Mouse (Mus musculus): ENCODE results near the gene Gja5. TPM values are rescaled to one million over a fixed set of nuclear protein-coding genes. Genes with fewer than 3 reads are reported as not detected.

The Gja5 gene
- polyA plus RNA-seq, 1 experiment from 2014 or later = 2.0 TPM

DNA sequence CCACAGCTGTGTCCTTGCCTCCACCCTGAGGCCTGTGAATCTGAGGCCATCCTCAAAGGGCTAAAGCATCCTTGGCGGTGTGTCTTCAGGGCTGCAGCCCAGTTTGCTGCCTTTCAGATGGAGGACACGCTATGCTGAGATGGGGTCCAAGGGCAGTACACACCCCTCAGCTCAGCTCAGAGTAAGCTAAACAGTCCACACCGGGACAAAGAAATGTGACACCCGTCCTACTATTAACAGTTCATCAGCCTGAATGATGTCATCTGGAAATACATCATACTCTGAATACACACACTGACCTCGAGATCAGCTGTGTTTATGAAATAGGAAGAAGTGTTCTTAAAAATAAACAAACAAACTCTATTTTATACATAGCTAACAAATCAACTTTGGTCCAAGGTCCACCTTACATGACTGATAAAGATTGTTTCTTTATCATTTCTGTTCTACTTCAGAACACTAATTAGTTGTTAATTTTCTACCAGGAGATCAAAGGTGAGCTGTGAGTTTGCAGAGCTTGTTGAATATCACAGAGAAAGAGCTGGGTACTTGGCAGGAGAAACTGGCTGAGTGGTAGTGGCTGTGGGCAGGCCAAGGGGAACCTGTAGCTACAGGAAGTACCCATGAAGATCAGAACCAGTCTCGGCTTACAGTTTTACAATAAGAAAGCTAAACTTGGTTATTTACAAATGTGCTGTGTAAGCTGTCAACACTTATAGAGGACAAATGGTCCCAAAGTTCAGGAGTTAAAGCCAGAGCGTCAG, 29.5 kb upstream of the Gja5 start:
- Histone ChIP-seq H3K4me1 (ENCODE audit: control insufficient read depth, insufficient read depth, low read length) (no peaks in the 10 kb centered on the region), H3K27me3 (ENCODE audit: control insufficient read depth, insufficient read depth, low read depth, low read length) (no peaks in the 10 kb centered on the region), H3K36me3 (ENCODE audit: control insufficient read depth, insufficient read depth, low read length) (peaks cover 45% of the 10 kb centered on the region), H3K4me3 (ENCODE audit: low read depth, low read length) (no peak overlapping the region), H3K9me3 (replicated peaks; ENCODE audit: control insufficient read depth, low read length, poor library complexity, severe bottlenecking) (no peaks in the 10 kb centered on the region), H3K4me2 (ENCODE audit: low read length) (no peak overlapping the region), H3K9ac (ENCODE audit: low read depth, low read length) (no peak overlapping the region), H3K27ac (ENCODE audit: low read length) (no peak overlapping the region)
- no peak for ATAC-seq
- 94% methylated on average over 7 of the region's 7 CpGs for WGBS

DNA sequence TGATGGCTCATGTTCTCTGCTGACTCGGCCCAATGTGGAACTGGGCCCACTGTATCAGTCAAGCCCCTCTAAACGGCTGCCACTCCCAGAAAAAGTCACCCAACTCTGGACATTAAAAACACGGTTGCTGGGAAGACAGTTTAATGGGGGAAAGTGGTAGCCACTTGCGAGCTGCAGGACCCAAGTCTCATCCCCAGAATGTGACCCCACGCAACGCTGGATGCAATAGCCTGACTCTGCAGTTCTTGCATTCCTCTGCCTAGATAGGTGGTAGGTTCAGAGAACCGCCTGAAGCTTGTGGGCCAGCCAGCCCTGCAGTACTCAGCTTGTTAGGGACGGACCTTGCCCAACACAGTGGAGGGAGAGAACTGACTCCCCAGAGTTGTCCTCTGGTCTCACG, 25.0 kb upstream of the Gja5 start:
- Histone ChIP-seq H3K4me1 (ENCODE audit: control insufficient read depth, insufficient read depth, low read length) (no peaks in the 10 kb centered on the region), H3K9ac (ENCODE audit: low read depth, low read length) (no peak overlapping the region), H3K27me3 (ENCODE audit: control insufficient read depth, insufficient read depth, low read depth, low read length) (no peaks in the 10 kb centered on the region), H3K9me3 (replicated peaks; ENCODE audit: control insufficient read depth, low read length, poor library complexity, severe bottlenecking) (no peaks in the 10 kb centered on the region), H3K4me2 (ENCODE audit: low read length) (no peak overlapping the region), H3K27ac (ENCODE audit: low read length) (no peak overlapping the region), H3K36me3 (ENCODE audit: control insufficient read depth, insufficient read depth, low read length) (peaks cover 35% of the 10 kb centered on the region), H3K4me3 (ENCODE audit: low read depth, low read length) (no peak overlapping the region)
- no peak for ATAC-seq
- 95% methylated on average over 9 of the region's 9 CpGs for WGBS

DNA sequence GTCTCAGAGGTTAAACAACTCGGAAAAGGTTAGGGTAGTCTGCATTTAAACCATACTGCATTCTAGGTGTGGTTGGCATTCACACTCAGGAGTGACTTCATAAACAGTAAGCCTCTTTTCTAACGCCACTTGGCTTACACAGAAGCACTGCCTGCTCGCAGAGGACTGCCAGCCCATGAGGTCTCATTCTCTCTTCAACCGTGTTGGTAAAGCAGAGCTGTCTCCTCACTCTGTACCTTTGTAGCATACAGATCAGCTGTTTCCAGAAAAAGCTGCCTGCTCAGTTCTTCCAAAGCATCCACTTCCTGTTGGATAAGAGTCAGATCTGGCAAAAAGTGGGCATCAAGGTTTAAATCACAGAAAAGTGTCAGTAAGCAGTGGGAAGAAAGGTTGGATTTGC, 24.1 kb upstream of the Gja5 start:
- H3K9me3 ChIP-seq (replicated peaks; ENCODE audit: control insufficient read depth, low read length, poor library complexity, severe bottlenecking) = no peaks in the 10 kb centered on the region
- no peaks in the 10 kb centered on the region for H3K27me3 ChIP-seq (ENCODE audit: control insufficient read depth, insufficient read depth, low read depth, low read length)
- no peaks in the 10 kb centered on the region for H3K4me1 ChIP-seq (ENCODE audit: control insufficient read depth, insufficient read depth, low read length)
- no peak overlapping the region for H3K4me3 ChIP-seq (ENCODE audit: low read depth, low read length)
- no peak overlapping the region for H3K9ac ChIP-seq (ENCODE audit: low read depth, low read length)
- 87% methylated on average over 4 of the region's 4 CpGs for WGBS
- H3K4me2 ChIP-seq (ENCODE audit: low read length) = no peak overlapping the region
- no peak overlapping the region for H3K27ac ChIP-seq (ENCODE audit: low read length)
- peaks cover 29% of the 10 kb centered on the region for H3K36me3 ChIP-seq (ENCODE audit: control insufficient read depth, insufficient read depth, low read length)
- ATAC-seq = no peak

DNA sequence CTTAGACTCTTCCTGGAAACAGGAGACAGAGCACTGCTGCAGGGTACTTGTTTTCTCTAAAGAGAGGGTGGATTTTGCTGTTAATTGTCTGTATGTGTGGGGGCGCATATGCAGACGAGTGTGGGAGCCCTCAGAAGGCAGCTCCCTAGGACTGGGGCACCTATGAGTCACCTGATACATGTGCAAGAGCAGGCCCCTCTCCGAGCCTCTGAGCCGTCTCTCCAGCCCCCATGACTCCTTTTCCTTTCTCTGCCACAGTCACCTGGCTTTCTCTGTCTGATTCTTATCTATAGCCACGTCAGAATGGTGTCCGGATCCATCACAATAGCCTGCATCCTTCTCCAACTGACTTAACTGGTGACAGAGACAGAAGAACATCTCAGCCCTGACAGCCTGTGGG, 22.9 kb upstream of the Gja5 start:
- H3K36me3 ChIP-seq (ENCODE audit: control insufficient read depth, insufficient read depth, low read length) = peaks cover 26% of the 10 kb centered on the region
- no peak overlapping the region for H3K4me2 ChIP-seq (ENCODE audit: low read length)
- no peak overlapping the region for H3K27ac ChIP-seq (ENCODE audit: low read length)
- H3K9ac ChIP-seq (ENCODE audit: low read depth, low read length) = no peak overlapping the region
- no peaks in the 10 kb centered on the region for H3K9me3 ChIP-seq (replicated peaks; ENCODE audit: control insufficient read depth, low read length, poor library complexity, severe bottlenecking)
- no peaks in the 10 kb centered on the region for H3K4me1 ChIP-seq (ENCODE audit: control insufficient read depth, insufficient read depth, low read length)
- WGBS = 84% methylated on average over 6 of the region's 6 CpGs
- H3K27me3 ChIP-seq (ENCODE audit: control insufficient read depth, insufficient read depth, low read depth, low read length) = no peaks in the 10 kb centered on the region
- ATAC-seq = no peak
- H3K4me3 ChIP-seq (ENCODE audit: low read depth, low read length) = no peak overlapping the region

DNA sequence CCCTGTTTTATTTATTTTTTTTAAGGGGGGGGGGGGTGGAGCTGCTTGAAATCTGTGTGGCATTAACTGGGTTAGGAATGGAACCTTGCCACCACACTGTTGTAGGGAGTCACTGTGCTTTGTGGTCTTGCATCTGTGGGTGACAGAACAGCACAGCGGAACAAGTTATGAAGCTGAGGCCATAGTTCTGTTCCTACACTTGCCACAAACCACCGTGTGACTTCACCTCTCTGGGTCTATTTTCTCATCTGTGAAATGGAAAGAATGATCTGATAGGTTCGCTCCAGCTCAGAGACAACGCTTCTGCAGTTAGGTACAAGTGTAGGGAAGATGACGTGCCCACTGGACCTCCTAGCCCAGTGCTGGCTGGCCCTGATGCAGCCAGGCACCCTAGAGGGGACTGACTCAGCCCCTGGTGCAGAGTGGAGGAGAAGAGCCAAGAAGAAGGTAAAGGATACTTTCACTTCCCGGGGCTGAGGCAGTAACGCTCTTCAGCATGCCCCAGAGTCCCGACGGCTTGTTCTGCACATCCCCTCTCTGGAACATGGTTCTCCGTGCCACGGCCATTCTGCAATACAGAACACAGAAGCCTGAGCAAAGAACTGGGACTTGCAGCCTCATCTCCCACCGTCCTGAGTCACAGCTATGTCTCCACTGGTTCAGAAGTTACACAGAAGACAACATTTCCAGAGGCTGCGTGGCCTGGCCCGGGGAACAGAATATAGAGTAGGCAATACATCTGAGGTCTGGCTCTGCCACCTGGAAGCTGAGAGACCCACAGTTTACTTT, 22.2 kb upstream of the Gja5 start:
- H3K4me1 ChIP-seq (ENCODE audit: control insufficient read depth, insufficient read depth, low read length) = no peaks in the 10 kb centered on the region
- no peaks in the 10 kb centered on the region for H3K27me3 ChIP-seq (ENCODE audit: control insufficient read depth, insufficient read depth, low read depth, low read length)
- H3K4me3 ChIP-seq (ENCODE audit: low read depth, low read length) = no peak overlapping the region
- WGBS = 95% methylated on average over 14 of the region's 14 CpGs
- peaks cover 31% of the 10 kb centered on the region for H3K36me3 ChIP-seq (ENCODE audit: control insufficient read depth, insufficient read depth, low read length)
- no peak for ATAC-seq
- H3K27ac ChIP-seq (ENCODE audit: low read length) = no peak overlapping the region
- no peaks in the 10 kb centered on the region for H3K9me3 ChIP-seq (replicated peaks; ENCODE audit: control insufficient read depth, low read length, poor library complexity, severe bottlenecking)
- no peak overlapping the region for H3K4me2 ChIP-seq (ENCODE audit: low read length)
- no peak overlapping the region for H3K9ac ChIP-seq (ENCODE audit: low read depth, low read length)

DNA sequence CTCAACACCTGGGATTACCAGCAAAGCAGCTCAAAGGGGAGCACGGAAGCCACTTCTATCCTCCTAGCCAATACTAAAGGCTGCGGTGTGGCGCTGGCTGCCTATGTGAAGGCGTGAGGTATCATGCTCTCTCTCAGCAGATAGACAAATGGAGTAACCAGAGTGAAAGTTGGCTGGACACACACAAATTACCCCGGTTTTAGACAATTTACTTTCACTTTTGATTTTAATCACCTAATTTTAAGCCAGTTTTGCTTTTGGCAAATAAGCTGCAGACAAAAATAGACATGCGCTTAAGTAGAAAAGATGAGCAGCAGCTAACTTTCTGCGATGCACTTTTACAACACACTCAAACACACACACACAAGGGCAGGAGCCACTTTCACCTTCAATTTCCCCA, 20.8 kb upstream of the Gja5 start:
- no peaks in the 10 kb centered on the region for H3K27me3 ChIP-seq (ENCODE audit: control insufficient read depth, insufficient read depth, low read depth, low read length)
- no peak overlapping the region for H3K9ac ChIP-seq (ENCODE audit: low read depth, low read length)
- H3K9me3 ChIP-seq (replicated peaks; ENCODE audit: control insufficient read depth, low read length, poor library complexity, severe bottlenecking) = no peaks in the 10 kb centered on the region
- peaks cover 35% of the 10 kb centered on the region for H3K36me3 ChIP-seq (ENCODE audit: control insufficient read depth, insufficient read depth, low read length)
- ATAC-seq = no peak
- H3K4me1 ChIP-seq (ENCODE audit: control insufficient read depth, insufficient read depth, low read length) = no peaks in the 10 kb centered on the region
- H3K27ac ChIP-seq (ENCODE audit: low read length) = no peak overlapping the region
- H3K4me3 ChIP-seq (ENCODE audit: low read depth, low read length) = no peak overlapping the region
- 94% methylated on average over 7 of the region's 7 CpGs for WGBS
- H3K4me2 ChIP-seq (ENCODE audit: low read length) = no peak overlapping the region

DNA sequence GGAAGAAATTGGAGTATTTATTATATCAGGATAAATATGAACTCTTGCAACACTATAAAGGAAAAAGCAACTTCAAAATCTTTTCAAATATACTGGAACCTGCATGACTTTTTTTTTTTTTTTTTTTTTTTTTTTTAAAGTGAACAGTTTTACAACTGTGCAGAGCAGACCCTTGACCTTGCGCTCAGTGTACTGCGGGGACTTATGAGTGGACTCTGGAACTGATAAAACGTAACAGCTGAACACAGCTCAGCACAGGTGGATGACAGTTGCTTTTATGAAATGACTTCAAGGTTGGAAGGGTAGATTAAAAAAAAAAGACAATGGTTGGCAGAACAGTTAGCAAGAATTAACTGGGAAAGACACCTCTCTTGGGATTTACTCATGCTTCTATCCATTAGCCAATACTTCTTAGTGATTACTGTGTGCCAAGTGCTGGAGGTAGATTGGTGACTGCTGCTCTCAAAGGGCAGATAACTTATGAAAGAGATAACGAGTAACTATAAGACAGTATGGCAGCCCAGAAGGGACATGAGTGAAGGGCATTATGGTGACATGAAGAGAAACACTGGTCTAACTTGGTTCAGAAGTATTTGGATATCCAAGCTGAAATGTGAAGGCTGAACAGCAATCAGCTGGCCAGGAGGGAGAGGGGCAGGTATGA, 2.0 kb upstream of the Gja5 start:
- H3K27me3 ChIP-seq (ENCODE audit: control insufficient read depth, insufficient read depth, low read depth, low read length) = peaks cover 5% of the 10 kb centered on the region
- H3K27ac ChIP-seq (ENCODE audit: low read length) = no peak overlapping the region
- no peaks in the 10 kb centered on the region for H3K9me3 ChIP-seq (replicated peaks; ENCODE audit: control insufficient read depth, low read length, poor library complexity, severe bottlenecking)
- no peak overlapping the region for H3K4me2 ChIP-seq (ENCODE audit: low read length)
- H3K4me1 ChIP-seq (ENCODE audit: control insufficient read depth, insufficient read depth, low read length) = peaks cover 9% of the 10 kb centered on the region
- no peak overlapping the region for H3K4me3 ChIP-seq (ENCODE audit: low read depth, low read length)
- WGBS = 93% methylated on average over 4 of the region's 4 CpGs
- ATAC-seq = no peak
- no peak overlapping the region for H3K9ac ChIP-seq (ENCODE audit: low read depth, low read length)
- peaks cover 2% of the 10 kb centered on the region for H3K36me3 ChIP-seq (ENCODE audit: control insufficient read depth, insufficient read depth, low read length)

DNA sequence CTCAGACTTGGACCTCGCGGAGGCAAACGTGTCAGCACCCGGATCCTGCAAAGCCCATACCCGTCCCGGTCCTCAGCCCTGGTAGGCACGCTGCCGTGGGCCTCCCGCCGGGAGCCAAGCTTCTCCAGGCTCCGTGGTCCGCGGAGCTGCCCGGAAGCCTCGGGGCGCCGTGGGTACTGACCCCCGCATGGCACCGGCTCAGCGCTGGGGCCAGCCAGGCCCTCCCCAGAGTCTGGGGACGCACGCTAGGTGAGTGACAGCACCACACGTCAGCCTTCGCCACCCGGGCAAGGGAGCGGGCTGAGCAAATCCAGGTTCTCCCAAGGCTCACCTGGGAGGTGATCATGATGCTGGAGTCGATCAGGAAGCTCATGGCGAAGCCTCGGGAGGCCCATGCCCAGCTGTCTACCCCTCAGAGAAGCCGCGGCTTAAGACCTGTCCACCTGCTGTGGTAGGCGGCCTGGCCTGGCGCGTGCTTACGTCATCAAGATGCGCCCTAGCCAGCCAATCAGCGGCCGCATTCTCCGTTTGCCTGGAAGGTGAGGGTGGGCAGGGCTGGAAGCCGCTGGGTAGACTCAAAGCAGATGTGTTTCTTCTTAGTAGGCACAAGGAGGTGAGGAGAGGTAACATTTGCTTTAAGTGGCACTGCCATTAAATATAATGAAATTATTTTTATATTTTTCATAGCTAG, 503 bp downstream of the Gja5 start, which contains the start of gene Gpr89:
Gpr89 (minus strand) TSS at position 496 of the 691 bp plus-strand sequence.
- Histone ChIP-seq H3K9ac (ENCODE audit: low read depth, low read length) (peak within 1 kb of the TSS; percentile 99), H3K36me3 (ENCODE audit: control insufficient read depth, insufficient read depth, low read length) (no peaks in the 10 kb centered on the region), H3K4me2 (ENCODE audit: low read length) (peak within 1 kb of the TSS; percentile 68), H3K4me3 (ENCODE audit: low read depth, low read length) (peak within 1 kb of the TSS; percentile 97), H3K9me3 (replicated peaks; ENCODE audit: control insufficient read depth, low read length, poor library complexity, severe bottlenecking) (no peaks in the 10 kb centered on the region), H3K4me1 (ENCODE audit: control insufficient read depth, insufficient read depth, low read length) (peaks cover 9% of the 10 kb centered on the region), H3K27ac (ENCODE audit: low read length) (peak within 1 kb of the TSS; percentile 73), H3K27me3 (ENCODE audit: control insufficient read depth, insufficient read depth, low read depth, low read length) (peaks cover 5% of the 10 kb centered on the region)
- peak; percentile 97 for ATAC-seq
- under 1% methylated on average over 40 of the region's 40 CpGs for WGBS

Measured in midbrain, embryonic 16.5 days (tissue).